Mouse (Mus musculus) thymus, adult 2 months (tissue): ENCODE measurements around the gene Exoc6b.

ENCODE experiments used
- CTCF ChIP-seq: fragments of 200-500 bp; IDR thresholded peaks from 2 replicates; pipeline ENCODE4 v1.5.1; 2012; ENCODE audit warnings: mild to moderate bottlenecking, control low read depth, low read length, moderate library complexity, borderline replicate concordance; ENCODE audit not compliant: control insufficient read depth, poor library complexity, insufficient read depth; ENCODE audit errors: extremely low read depth
- POLR2A ChIP-seq: fragments of 200-500 bp; IDR thresholded peaks from 2 replicates; pipeline ENCODE4 v1.6.1; 2012; ENCODE audit warnings: mild to moderate bottlenecking, low read length, control low read depth, moderate library complexity; ENCODE audit not compliant: control insufficient read depth, poor library complexity, insufficient read depth; ENCODE audit errors: extremely low read depth

DNA sequence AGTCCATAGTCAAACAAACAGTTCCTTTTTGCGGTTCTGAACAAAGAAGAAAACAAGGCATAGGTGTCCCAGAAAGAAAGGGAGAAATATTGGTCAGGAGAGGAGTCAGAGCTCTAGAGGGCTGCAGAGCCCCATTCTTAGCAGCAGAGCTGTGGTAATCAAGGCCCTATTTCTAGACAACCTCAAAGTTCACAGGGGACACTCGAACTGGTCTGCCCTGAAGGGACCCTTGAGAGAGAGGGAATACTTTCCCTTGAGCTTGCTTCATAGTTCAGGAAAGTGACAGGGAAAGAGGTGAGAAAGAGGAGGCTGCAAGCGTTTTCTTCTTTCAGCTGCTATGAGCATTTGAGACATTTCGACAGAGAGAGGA, 428.3 kb downstream of the Exoc6b start:
- TF ChIP-seq POLR2A, result no peak
- TF ChIP-seq CTCF, result no peak
